Mouse (Mus musculus) right cerebral cortex, postnatal 10 days (tissue): ENCODE data around the gene Ppfia3.

ENCODE experiments used
- DNase-seq, 2 experiments: peaks; one replicate each; pipeline ENCODE4 v3.0.0; 2021; ENCODE audit warnings: low spot score in 2 of 2

Ppfia3 gene

GRCm38 (mm10) chr7:45313495-45313894, 53.3 kb downstream of the Ppfia3 start:
- no peak for DNase-seq

- no peak for DNase-seq
Measured at GRCm38 (mm10) chr7:45312686-45313453, 53.9 kb downstream of the Ppfia3 start.

- DNase-seq: no peak
Measured at GRCm38 (mm10) chr7:45312023-45312422, 54.8 kb downstream of the Ppfia3 start.

GRCm38 (mm10) chr7:45309455-45309854, 57.4 kb downstream of the Ppfia3 start:
- DNase-seq: peak in 1 of 2 experiments; percentile 44

- DNase-seq: no peak
Measured at GRCm38 (mm10) chr7:45308551-45309240, 58.1 kb downstream of the Ppfia3 start.

- DNase-seq: peak; percentile 75 to 76
Measured at GRCm38 (mm10) chr7:45305275-45305674, 61.5 kb downstream of the Ppfia3 start.

- DNase-seq: no peak
Measured at GRCm38 (mm10) chr7:45304869-45305268, 62.0 kb downstream of the Ppfia3 start.

GRCm38 (mm10) chr7:45302626-45303025, 64.2 kb downstream of the Ppfia3 start:
- peak in 1 of 2 experiments; percentile 61 for DNase-seq

- peak; percentile 86 to 88 for DNase-seq
Measured at GRCm38 (mm10) chr7:45300270-45300669, 66.5 kb downstream of the Ppfia3 start.

- peak; percentile 90 to 91 for DNase-seq
Measured at GRCm38 (mm10) chr7:45299752-45300151, 67.1 kb downstream of the Ppfia3 start.

GRCm38 (mm10) chr7:45297563-45297962, 69.3 kb downstream of the Ppfia3 start:
- no peak for DNase-seq

GRCm38 (mm10) chr7:45296626-45297025, 70.2 kb downstream of the Ppfia3 start:
- DNase-seq: no peak
